Mouse (Mus musculus) frontal cortex, postnatal 14 days (tissue): ENCODE data around the gene Fam76a.
"Not testable (repeated sequence)": the region's sequence is repeated elsewhere in the genome, so short reads cannot be mapped to it uniquely, and the experiment has no call there.

ENCODE experiments used
- DNase-seq, 2 experiments: peaks; one replicate each; pipeline ENCODE4 v3.0.0; 2022; ENCODE audit warnings: low spot score in 2 of 2

Fam76a gene

DNA sequence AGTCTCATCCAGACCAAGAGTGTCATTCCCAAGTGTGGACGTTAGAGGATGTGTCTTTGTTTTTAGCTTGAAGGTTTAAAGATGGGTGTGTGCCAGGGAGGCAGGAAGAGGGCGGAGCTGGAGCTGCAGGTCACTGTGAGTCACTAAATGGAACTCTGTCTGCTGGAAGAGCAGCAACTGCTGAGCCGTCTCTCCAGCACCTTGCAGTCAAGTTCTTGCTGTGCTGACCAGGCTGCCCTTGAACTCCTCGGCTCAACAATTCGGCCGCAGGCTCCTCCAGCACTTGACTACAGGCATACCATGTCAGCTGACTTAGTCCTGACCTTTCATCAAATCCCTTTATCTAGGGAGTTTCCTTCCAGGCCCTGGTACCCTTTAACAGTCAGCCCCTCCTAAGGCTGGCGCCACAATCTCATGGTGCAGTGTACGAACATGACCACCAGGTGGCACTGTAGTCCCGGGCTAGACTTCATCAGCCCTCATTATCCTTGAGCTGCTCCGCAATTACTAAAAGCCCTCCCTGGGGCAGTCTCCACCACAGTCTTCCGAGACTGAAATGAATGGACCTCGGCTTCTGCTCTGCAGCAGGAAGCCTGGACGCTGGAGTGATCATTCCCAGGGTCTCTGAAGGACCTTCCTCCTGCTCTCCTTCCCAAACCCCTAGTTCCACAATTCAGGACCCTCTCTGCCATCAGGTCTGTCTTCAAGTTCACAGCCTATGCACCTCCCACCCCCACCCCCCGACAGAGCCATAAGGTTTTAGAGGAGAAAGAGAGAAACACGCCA, 23.1 kb upstream of the Fam76a start:
- DNase-seq, result peak; percentile 72 to 88

DNA sequence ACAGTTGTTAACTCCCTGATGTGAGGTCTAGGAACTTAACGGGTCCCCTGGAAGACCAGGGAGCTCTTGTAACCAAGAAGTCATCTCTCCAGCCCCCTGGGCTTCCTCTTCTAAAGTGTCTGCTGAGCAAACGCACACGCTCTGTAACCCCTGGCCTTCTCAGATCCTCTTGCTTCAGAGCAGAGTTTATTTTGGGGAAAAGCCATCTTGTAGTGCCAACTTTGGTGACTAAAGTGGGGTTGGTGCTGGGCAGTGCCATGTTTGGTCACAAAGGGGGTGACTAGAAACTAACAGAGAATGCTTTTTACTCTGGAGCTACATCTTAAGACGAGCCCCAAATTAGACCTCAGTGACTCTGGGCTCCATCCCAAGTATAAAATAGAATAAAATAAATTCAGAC, 22.4 kb upstream of the Fam76a start:
- DNase-seq, result no peak

DNA sequence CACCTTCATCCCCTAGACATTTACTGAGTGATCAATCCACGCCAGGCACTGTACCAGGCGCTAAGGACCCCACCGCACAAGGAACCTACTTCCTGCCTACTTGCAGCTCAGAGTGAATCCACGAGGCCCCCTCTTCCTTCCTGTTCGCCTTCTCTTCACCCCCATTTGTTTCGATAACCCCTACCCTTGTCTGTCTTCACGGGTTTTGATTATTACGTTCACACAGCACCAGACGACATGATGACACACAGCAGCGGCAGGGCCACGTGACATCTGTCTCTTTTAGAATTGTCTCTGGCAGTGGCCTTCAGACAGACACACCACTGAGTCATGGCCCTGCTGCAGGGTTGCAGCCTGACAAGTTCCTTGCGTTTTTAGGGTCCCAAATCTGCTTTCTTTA, 21.7 kb upstream of the Fam76a start:
- no peak for DNase-seq

DNA sequence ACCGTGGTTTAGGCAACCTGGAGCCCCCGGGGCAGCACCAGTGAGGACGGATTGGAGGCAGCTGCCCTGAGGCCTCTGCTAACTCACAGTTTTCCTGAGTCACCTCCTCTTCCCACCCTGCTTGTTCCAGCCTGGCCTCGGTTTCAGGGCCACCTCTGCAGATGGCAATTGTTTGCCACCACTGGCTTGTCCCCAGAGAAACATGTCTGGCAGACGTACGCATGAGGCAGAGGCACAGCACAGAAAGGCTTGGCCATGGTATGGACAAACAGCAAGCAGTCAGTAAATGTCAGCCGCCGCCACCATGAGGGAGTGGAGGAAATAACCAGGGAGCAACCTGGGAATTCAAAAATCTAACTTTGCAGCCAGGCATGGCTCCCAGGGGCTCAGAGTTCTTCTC, 20.7 kb upstream of the Fam76a start:
- DNase-seq, result no peak

DNA sequence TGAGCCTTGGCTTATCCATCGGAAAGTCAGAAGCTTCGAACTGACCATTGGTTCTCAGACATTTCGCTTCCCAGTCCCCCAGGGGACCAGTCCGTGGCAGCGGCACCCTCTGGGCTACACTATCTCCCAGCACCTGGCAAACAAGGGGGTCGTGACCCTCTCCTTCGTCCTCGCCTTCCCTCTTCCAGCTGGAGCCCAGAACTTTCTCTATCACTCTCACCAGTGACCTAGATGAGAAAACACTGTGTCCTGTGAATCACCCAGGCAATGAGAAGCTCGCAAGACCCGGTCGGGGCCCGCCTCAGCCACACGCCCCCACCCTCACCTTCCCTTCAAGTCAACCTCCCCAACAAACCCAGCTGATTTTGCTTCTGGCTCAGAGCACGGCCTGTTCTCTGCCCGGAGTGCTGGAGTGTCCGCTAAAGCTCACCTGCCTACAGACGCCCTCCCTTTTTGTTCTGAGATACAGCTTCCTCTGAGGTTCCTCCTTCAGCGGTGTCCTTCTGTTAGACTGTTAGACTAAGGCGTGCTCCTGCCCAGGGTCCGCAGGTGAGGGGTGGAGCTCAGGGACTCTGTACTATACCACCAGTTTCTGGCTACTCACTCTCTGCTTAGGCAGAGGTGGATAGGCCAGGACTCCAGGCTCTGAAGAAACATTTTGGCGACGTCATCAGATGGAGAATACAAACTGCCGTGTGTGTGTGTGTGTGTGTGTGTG, 18.8 kb upstream of the Fam76a start:
- no peak for DNase-seq

DNA sequence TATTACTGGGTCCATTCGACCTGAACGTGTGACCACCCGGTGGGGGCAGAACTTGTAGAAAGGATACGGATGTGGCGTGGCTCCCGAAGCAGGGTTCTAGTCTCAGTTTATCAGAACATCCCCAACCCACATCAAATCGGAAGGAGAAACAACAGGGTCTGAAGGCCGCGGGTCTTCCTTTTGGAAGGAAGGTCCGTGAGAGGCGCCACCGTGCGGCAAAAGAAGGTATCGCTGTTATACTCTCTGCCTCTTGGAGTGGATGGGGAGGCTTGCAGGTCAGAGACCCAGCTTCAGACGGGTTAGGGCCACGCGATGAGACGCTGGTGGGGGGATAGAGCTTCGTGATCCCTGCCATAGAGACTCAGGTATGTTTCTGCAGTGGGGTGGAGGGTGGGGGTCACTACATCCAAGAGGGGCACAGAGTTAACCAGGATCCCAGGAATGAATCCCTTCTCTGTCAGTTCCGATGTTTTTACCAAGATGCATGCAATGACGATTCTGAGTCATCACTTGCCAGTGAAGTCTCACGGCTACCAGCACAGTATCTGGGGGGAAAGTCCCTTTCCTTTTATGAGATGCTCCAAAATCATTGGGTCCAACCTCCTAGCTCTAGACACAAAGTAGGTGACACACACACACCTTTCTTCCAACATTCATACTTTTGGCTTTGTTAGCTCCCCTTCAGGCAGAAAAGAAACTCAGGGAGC, 17.2 kb upstream of the Fam76a start:
- peak in 1 of 2 experiments; percentile 54 for DNase-seq

DNA sequence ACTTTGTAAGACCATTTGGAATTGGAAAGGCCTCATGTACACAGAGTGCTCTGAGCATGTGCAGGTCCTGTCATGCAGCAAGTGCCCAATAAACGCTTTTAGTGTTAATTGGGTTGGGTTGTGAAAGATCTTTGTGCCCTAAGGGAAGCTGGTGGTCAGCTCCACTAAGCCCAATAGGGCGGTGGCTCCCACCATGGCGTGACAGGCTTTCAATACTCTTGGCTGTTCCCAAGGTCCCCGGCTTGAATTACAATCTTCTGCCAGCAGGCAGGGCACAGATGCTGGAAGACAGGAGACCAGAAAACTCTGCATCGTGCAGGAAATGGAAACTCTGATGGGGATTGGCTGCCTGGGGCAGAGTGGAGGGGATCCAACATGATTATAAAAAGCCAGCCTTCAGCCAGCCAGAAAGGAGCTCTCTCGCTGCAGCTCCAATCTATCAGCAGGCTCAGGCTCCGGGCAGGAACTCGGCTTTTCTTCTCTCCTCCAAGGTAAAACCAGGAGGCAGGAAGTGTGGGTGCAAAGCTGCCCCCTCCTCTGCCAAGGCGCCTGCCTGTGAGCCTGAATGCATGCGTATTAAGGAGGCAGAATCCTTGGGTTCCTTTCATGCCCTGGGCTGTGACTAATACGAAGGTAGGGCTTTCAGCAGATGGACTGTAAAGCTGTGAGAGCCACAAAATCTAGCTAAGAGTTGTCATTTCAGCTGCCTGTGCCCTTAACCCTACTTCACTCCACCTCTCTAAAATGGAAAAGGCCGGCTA, 16.0 kb upstream of the Fam76a start:
- peak; percentile 58 to 70 for DNase-seq

DNA sequence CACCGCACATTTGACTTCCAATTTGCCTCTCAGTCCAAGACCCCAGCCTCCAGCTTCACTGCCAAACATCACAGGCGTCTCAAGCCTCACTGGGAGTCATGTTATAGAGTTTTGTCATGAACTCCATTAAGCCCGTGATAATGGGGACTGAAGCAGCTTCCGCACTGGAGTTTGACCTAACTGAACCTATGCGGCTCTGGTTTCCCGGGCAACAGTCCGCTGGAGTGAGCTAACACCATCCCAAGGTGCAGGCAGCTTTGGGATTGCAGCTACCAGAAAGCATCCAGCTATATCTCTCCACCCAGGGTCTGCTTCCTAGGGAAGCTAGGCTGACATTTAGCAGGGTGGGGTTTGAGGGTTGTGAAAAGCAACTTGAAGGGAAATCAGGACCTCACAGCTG, 12.3 kb upstream of the Fam76a start:
- DNase-seq, result no peak

DNA sequence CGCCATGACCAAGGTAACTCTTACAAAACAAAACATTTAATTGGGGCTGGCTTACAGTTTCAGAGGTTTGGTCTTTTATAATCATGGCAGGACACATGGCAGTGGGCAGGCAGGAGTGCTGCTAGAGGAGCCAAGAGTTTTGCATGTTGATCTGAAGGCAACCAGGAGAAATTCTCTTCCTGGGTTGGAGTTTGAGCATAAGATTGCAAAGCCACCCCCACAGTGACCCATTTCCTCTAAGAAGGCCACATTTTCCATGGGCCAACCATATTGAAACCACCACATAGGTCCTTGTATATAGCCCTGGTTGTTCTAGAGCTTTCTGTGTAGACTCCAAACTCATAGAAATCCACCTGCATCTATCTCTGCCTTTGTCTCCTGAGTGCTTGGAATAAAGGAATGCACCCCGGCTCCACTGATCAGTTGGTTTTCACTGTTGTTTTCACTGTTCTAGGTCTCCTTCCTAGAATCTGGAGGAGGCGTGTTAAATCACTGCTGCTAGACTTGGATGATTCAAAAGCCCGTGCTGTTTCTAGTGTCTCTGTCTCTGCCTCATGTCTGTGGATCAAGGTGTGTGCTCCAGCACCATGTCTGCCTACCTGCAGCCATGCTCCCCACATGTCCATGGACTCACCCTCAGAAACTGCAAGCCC, 10.5 kb upstream of the Fam76a start:
- no peak for DNase-seq

DNA sequence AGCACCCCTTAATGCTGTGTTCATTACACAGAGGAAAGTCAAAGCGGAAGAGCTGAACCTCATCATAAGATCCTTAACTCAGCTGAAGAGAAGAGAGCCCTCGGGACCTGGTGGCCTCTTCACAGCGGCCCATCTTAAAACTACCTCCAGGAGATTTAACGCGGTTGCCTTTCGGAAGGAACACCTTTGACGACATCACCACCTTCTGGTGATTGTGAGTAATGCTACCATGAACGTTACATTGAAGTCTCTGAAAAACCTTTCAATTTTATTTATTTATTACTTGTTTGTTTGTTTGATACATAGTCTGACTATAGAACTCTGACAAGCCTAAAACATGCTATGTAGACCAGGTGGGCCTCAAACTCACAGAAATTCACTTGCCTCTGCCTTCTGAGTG, 8.4 kb upstream of the Fam76a start:
- no peak for DNase-seq

DNA sequence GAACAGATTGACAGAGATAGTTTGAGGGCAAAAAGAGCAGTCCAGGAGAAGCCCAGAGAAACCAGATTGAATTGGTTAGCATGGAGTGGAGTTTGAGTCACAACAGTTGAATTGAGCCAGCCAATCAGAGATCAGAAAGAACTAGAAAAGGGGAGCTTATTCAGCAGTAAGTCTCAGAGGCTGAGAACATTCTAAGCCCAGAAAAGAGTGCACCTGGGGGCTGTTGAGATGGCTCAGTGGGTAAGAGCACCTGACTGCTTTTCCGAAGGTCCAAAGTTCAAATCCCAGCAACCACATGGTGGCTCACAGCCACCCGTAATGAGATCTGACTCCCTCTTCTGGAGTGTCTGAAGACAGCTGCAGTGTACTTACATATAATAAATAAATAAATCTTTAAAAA, 4.2 kb upstream of the Fam76a start:
- not testable (repeated sequence) for DNase-seq

DNA sequence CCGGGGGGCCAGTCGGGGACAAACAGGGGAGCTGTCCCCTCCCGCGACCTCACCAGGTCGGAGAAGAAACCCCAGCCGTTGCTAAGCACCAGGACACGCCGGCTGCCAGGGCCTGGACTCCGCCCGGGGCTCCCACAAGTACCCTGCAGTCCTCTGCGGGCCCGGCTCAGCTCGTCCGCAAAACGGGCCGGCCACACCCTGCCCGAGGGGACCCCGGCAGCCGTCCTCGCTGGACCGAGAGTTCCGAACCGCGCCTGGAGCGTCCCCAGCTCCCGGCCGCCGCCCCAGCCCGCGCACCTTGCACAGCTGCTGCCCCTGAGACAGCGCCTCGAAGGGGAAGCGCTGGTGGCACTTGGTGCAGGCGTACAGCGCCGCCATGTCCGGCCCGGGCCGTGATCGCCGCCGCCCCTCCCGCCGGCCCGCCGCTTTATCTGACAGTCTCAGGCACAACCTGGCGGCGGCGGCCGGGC, 262 bp downstream of the Fam76a start:
- DNase-seq, result peak in 1 of 2 experiments; percentile 46

DNA sequence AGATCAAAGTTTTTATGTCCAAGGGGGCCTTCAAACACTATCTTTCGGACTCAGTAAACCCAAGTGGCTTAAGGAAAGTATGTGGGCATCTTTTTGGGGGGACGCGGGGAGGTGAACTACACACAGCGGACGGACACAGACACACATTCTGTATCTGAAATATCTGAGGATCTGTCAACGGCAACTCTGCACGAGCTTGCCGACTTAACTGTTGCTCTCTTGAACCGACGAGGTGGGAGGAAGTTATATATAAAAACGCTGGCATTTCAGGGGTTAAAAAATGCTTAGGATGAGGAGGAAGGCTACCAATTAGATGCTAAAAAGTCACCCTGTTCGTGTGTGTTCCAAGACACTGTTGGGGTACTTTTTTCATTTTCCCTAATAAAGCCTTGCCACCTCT, 870 bp downstream of the Fam76a start:
- no peak for DNase-seq

DNA sequence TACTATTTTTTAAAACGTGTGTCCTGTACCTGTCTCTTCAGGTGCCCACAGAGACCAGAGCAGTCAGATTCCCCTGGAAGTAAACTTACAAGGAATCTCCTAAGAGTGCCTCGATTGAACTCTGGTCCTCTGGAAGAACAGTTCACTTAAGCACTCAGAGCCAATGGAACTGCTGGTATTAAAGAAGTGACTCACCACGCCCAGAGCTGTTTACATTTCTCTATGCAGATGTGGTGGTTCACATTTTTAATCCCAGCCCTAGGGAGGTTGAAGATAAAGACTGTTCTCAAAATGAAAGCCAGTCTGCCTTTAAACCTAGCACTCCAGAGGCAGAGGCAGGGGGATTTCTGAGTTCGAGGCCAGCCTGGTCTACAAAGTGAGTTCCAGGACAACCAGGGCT, 2.2 kb downstream of the Fam76a start:
- no peak for DNase-seq

DNA sequence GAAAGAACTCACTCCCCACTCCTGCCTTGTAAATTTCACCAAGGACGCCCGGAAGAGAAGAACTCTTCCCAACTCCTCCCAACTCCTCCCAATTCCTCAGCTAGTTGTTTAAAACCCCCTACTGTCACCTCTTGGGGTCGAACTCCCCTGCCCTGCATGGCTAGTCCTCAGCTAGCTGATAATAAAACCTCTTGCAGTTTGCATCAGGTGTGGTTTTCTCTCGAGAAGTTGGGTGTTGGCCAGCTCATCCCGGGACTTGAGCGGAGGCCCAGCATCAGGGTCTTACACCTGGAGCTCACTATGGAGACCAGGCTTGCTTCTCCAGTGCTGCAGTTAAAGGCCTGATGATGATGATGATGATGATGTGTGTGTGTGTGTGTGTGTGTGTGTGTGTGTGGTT, 3.9 kb downstream of the Fam76a start:
- DNase-seq, result not testable (repeated sequence)

DNA sequence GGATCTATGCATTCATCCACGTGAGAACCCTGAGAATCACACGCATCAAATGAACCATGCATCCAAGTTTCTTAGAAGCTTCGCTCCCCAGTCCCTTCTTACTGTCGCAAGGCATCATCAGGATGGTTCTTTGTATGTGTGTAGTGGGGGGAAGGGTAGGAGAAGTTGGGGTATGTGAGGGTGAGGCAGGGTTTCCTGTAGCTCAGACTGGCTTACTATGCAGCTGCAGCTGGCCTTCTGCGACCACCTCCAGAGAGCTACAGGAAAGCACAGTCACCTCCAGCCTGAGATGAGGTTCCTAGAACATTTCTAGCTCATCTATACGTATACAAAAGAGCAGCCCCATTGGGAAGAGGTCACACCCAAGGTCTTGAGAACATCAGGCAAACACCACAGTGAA, 10.2 kb downstream of the Fam76a start:
- DNase-seq, result no peak

DNA sequence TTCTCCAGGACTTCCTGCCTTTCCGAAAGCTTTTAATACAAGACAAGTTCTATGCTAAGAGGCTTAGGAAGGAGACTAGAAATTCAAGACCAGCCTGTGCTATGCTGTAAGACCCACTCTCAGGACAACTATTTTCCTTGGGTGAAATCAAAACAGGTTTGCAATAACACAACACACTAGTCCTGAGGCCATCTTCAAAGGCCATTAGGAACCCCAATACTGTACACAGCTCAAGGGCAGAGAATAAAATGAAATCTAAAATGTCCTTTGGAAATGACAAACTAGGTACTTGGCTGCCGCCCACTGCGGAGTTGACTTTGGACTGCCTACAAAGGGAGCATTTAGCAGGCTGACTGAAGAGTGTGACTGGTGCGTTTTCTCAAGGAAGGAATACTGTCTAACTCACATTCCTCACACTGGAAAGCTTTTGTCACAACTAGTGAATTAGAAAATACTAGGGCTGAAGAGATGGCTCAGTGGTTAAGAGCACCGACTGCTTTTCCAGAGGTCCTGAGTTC, 16.5 kb downstream of the Fam76a start:
- no peak for DNase-seq

DNA sequence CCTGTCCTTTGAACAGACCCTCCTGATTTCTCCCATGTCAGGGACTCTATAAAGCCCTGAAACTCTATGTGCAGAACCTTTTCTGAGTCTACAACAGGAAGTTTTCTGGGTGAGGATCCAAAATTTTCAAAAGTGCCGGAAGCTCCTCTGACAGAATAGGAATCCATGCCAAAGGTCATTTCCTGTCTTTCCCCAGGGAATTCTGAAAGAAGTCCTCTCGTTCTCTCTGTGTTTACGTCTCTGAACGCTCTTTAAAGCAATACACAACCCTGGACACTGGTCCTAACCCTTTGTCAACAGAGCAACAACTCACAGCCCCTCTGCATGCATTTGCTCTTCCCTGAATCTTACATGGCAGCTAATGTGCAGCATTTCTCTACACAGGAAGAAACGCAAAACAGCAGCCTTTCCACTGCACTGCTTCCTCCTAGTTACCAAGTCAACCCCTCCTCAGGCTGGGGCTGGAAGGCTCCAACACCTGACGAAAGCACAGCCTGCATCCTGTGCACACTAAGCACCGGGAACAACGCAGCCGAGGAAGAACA, 17.5 kb downstream of the Fam76a start:
- DNase-seq, result no peak

DNA sequence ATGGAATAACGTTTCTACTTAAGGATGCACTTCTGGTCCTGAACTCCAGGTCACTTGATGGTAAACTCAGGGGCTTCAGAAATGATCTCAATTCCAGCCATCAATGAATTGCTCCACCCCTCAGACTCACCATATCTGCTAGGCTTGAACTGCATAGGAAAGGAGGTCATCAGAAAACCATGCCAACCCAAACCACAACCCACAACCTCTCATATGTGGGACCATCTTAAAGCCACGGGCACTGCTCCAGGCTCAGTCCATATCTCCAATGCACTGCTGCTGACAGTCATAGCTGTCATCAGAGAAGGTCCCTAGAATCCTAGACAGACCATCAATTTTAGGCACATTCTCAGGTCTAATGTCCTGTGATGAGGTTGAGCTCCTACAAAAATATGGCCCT, 18.3 kb downstream of the Fam76a start:
- no peak for DNase-seq

DNA sequence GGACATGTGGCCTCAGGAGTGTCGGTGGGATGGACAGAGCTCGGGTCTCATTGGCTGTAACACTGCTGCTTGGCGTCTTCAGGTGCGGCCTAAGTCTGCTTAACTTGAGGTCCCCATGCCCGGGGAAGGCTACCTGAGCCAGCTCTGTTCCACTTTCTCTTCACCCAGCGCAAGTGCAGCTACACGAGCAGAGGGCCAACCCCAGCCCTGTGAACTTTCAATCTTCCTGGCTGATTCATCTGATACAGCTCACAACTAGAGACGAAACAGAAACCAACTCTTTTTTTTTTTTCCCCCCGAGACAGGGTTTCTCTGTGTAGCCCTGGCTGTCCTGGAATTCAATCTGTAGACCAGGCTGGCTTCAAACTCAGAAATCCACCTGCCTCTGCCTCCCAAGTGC, 24.2 kb downstream of the Fam76a start:
- no peak for DNase-seq

DNA sequence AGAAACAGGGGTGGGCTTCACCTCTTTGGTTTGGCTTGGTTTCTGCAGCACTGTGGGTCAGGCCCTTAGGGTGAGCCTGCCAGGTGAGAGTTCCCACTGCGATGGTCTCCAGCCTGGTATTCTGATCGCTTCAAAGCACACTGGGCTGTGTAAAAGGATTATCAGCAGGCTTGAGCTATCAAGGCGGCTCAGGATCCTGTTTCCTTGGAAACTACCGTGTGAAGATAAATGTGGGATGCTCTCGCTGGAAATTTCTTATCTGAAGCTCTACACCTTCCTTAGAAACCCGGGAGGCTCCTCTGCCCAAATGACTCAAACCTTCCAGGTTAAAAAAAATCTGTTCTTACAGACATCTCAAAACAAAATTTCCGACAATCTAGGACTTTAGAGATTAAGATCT, 28.0 kb downstream of the Fam76a start:
- DNase-seq, result no peak
